Mouse (Mus musculus): ENCODE data around the gene Wfdc12.
A peak's percentile ranks its signal among the peaks of the same experiment; 100 is the strongest.

Wfdc12 gene

DNA sequence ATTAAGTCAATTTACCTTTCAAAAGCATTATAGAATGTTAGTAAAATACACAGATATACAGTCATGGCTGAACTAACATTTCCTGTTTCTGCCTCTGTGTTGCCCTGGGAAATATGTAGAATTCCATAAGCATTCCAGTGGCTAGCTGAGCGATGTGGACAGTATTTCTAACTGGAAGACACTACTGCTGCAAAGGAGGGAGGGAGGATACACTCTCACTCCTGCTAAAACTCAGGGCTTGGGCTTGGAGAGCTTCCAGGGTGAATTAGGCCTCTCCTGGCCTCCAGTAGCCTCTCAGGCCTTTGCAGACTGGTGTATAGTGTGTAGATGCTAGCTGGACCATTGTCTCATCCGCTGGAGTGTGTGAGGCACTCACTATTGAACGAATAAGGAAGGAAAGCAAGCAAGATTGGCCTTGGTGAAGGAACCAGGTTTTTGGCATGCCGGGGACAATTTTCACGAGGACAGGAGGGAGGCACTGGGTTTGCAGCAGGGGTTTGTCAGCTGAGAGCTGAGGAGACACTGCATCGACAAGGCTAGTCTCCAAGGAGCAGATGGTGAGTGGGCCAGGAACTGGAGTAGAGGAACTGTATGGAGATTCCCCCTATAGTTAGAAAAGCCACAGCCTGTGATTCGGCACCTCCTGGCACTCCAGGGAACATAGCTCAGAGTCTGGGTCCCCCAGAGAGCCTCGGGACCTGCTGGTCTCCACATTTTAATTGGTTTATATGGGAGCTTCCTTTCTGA lies 15.6 kb downstream of the Wfdc12 start:
- DNase-seq = peak; percentile 30

DNA sequence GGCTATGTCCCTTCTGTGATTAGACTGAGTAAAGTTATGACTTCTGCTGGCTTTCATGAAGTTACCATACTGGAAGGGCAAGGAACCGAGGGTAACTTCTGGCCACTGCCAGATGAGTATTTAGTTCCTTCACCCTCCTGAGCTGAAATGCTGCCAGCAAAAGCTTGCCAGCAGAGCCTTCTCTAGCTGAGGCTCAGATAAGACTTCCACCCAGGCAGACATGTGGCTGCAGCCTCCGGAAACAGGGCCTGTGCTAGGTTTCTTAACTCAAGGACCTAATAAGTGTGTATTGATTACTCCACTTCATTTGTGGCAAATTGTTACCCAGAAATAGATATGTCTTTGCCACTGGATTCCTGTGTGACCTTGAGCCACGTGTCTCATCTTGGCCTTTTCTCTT lies 17.0 kb downstream of the Wfdc12 start:
- no peak for DNase-seq

DNA sequence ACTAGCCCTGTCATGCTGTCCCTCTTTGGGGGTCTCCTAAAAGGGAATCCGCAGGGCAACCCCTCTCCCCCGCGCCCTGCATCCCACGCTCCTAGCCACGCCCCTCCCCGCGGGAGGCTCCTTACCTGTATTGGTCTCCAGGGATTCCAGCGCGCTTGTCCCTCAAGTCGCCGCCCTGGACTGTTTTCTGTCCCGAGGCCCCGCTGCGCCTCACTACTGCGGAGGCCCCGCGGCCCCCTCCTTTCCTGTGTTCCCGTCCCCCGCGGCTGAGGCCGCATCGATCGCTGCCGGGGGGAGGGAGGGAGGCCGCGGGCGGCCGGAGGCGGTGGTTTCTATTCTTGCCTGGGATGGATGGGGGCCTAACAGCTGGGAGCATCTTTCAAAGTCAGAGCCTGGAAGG lies 19.5 kb downstream of the Wfdc12 start, which contains the start of gene Kcns1:
TSS of gene Kcns1 (minus strand) at position 212 of the 400 bp plus-strand sequence.
- DNase-seq = no peak

DNA sequence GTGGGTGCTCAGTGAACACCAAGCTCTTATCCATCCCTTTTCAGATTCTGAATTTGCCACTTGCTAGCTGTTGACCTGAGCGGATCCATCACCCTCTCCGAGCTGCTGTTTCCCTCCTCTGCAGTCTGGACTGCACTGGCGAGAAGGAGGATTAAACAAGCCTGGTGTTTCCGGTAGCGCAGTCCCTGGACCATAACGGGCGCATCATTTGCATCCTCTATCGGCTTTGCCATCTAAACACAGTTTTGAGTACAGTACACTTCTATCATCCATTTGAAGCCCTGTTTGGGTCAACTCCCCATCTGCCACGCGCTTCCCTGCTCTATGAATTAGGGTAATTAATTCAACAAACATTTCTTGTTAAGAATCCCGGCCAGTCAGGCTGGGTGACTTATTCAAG lies 20.1 kb downstream of the Wfdc12 start:
- DNase-seq = no peak

DNA sequence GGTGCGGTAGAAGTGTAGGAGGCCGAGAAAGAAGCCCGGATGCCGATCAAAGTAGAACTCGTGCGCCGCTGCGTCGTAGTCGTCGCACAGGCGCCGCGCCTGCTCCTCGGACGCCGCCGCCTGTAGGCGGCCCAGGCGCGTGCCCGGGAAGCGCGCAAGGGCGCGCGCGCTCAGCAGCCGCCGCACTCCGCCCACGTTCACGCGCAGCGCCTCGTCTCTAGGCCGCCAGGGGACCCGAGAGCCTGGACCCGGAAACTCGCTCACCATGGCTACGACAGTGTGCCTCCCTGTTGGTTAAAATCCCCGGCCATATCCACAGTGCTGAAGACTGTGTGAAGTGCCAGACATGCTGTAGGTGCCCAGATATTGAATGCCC lies 21.8 kb downstream of the Wfdc12 start:
- no peak for DNase-seq

DNA sequence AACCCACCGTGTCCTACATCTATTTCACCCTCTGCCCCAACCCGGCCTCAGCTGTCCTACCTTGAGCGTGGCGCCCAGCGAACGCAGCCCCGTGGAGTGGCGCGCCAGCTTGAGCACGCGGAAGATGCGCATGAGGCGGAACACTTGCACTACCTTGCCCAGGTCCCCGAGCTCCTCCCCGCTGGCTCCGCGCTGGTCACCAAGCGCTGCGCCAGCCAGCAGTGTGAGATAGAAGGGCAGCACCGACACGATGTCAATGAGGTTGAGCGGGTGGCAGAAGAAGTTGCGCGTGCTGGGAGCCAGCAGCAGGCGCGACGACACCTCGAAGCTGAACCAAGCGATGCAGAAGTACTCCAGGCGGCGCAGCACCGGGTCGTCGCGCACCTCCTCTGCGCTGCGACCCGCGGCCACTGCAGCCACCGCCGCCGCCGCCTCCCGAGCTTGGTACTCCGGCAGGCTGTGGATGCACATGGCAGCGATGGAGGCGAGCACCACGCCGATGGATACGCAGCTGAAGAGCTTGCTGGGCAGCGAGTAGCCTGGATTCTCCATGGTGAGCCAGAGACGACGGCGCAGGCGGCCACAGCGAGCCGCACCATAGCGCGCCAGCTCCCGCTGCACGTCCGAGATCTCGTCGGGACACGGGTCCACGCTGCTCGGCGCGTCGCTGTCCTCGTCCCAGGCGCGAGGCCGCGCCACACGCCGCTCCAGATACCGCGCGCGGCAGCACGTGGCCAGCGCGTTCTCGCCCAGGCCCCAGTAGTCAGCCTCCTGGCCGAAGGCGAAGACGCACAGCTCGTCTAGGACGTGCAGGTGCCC lies 22.4 kb downstream of the Wfdc12 start:
- no peak for DNase-seq

DNA sequence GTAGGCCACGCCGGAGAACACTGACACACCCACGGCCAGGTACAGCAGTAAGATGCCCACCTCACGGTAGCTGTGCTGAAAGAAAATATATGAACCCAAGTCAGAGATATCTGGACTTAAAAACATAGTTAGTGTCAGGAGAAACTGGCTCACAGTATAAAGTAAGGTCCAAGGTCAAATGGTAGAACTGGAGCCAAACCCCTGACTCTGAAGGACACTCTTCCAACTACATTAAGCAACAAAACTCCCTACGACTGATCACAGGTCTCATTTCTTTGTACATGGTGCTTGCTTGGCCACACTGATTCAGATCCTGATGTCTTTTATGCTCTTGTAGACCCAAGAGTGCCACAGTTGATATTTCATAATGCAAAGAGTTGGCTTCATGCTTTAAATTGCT lies 25.5 kb downstream of the Wfdc12 start:
- no peak for DNase-seq

DNA sequence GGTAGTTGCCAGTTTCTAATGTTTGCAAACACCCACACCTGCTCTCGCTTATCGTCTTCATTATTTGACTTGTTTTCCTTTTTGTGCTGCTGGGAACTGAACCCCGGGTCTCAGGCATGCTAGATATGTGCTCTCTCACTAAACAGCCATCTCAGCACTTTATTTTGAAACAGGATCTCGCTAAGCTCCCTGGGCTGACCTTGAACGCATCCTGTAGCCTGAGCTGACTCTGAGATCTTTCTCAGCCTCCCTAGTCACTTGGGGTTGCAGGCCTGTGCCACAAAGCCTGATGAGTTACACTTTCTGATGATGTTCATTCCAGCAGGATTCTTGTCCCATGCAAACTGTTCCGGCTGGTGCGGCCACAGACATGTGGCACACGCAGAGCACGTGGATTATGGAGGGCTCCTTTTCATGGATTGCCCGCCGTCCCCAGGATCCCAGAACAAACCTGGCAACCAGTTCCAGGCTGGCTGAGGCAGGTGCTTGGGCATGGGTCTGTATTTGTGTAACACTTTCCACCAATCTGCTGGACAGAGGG lies 28.8 kb downstream of the Wfdc12 start:
- DNase-seq = no peak

DNA sequence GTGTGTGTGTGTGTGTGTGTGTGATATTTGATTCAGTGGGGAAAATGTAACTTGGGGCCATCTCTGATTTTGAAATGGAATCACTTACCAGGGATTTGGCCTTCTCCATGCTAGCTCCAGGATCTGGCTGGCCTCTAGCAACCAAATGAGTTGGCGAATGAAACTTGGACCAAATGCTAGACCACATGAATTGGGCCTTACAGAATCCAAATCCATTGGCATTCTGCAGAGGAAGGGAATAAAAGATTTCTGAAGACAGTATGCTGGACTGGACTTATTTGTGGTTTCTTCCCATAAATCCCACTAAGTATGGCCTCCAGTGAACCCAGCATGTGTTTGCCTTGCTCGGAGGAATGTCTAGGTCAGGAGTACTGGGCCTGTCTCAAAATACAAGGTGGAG lies 31.6 kb downstream of the Wfdc12 start:
- no peak for DNase-seq

DNA sequence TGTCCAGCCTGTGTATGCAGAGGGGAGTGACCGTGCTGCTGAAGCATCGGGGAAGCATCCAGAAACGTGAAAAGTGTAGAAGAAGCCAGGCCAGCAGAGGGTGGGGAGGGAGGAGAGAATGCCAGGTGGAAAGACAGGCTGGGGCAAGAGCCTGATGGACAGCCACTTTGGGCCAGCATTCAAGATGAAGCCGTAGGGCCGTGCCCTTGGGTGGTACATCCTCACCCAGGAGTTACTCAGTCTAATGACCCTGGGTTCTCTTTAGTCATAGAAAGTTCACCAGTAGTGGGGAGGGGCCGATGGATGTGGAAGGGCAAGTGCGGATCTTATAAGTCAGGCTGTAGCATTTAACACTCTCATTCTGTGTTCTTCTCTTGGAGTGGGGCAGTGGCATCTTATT lies 34.2 kb downstream of the Wfdc12 start:
- no peak for DNase-seq

DNA sequence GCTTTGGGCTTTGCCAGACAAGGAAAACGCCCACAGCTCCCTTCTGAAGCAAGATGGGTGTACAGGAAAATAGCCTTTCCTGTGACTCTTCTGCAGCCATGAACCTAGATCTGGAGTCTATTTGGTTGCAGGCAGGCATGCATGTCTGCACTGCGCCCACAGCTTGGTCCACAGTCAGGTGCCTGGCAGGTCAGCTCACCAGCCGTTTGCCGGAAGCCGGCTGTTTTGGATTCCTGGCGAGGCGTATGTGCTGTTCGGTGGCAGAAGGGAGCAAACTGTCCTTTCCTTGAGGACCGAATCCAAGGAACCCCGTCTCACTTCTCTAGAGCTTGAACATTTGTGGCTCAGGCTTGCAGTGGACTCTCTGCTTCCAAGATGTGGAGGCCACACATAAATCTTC lies 36.4 kb downstream of the Wfdc12 start:
- peak; percentile 73 for DNase-seq

DNA sequence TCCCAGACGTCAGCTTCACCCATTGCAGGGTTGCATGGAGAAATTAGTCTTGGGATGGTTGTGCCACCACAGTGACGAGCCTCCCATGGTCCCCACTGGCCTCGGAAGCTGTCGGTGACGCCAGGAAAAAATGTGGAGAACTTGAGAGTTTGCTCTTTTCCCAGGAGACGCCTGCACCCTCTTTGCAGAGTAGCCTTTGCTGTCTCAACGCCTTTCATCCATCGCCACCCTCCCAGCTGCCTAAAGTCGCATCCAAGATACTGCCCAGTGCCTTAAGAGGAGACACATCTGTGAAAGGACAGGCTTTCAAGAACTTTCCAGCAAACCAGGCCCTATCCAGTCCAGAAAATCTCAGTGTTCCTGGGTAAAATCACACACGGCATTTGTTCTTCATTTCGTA lies 38.1 kb downstream of the Wfdc12 start:
- no peak for DNase-seq

DNA sequence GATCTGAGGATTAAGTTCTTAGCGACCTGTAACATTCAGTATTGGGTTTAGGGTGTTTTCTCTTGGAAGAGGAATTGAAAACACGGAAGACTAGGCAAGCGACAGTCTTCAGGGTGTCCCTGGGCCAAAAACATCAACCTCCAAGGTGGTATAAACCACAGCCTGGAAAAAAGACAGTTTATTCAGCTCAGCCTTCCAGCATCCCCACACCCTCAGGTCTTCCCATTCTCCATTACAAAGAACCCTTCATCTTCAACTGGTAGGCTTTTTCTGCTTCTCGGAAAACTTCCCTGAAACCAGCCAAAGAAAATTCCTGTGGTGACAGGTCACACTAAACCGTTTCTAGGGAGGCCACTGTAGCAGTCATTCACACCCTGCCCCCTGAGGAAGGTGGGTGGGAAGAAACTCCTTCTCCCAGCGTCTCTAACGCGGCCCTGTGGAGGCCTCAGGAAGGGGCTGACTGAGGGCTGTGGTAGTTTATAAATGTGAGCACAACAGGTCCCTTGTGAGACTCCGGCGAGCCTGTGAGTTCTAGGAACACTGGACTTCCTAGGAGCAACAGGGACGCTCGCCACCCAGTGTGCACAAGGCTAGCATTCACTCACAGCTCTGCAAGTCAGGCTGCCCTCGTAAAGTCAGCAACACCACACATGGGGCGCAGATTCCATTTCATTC lies 40.2 kb downstream of the Wfdc12 start:
- no peak for DNase-seq

DNA sequence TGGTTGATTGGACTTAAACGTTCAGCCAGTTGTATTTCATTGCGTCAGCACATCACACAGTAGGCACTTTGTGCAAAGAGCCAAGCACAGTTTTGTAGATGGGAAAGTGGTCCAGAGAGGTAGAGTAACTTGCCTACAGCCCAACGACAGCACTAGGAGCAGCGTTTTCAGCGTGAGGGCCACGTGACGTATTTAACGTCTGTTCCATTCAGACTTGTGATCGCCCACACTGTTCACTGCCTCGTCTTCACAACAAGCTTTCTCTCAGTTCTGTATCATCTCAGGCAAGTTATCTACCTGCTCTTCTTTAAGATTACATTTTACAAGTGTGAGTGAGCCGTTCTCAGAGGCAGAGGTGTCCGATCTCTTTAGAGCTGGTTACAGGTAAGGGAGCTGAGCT lies 43.9 kb downstream of the Wfdc12 start:
- DNase-seq = no peak

DNA sequence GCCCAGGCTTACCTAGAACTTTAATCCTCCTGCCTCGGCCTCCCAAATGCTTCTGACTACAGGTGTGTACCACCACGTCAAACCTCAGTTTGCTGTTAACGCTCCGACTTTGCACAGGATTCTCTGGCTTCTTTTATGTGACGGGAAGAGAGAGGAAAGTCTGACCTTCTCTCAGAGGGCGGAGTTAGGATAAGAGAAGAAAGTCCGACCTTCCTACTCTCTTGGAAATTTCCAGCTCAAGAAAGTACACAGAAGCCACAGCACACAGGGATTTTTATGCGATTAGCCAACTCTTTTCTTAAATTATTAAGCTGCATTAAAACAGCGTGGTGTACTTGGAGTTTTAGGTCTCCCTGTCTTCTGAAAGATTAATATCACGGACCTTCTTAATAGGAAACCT lies 45.9 kb downstream of the Wfdc12 start:
- no peak for DNase-seq

DNA sequence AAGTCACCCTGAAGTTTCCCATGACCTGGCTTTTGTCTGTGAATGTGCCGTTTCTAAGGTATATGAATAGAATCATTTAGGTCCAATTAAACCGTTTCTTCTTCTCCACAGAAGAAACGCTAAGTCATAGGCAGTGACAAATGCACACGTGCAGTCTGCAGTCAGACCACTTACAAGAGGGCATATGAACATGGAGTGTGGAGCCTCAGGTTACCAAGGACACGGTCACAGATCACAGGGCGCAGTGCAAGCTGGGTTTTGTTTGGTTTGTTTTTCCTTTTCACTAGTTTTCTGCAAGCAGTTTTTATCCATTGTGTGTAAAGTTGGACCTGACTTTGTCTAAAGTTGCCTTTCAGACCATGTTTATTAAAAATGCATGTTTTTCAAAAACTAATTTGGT lies 46.4 kb downstream of the Wfdc12 start:
- DNase-seq = no peak

DNA sequence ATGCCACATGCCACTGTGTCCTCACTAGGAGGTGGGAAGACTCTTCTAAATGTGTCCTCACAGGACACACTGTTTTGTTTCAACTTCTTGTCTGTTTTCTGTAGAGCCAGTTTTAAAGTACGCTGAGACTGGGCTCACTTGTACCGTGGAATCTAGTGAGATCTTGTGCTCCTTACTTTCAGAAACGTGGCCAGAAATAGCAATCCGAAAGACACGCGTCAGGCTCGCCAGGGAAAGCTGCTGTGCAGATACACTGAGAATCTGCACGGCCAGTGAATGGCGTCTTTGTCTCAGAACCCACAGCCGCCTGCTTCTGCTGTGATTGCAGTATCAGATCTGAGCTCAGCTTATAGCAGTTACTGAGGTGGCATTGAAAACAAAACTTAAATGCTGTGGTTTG lies 48.4 kb downstream of the Wfdc12 start:
- DNase-seq = no peak

Data from cerebellum, adult 11-12 months (tissue).